11 mouse cellular contexts compared by ENCODE assay signal in the genomic region with DNA sequence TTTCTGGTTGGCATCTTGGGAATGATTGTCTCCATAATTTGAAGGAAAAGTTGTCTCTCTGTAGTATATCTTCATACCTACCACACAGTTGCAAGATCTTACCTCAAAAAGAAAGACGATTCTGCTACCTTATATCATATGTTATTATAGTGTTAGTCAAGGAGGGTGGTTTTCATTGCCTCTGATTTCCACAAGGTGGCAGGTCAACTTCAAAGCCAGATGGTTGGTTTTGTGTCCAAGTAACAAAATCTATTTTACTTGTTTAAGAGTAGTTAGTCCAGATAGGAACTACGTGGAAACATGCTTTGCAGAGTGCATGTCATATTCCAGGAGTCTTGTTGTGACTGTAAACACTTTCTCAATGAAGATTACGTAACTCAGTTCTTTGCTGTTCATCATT.
A peak's percentile ranks its signal among the peaks of the same experiment; 100 is the strongest.
DNase-seq lines count a peak whose midpoint lies in the region; ATAC-seq and TF ChIP-seq lines count a peak whose summit lies in the region.
"Had no signal": no experiment of that assay in that cellular context is flagged by ENCODE, and none has a peak within 500 bp of the region (broad histone marks: within the 10 kb centered on the region; RNA-seq: fewer than 3 reads in every experiment).

No protein-coding gene starts in this region.

- WGBS in limb, embryonic 14.5 days: 69% methylated on average over 3 of the region's 3 CpGs
- 92% methylated on average over 3 of the region's 3 CpGs for WGBS in limb, embryonic 10.5 days

- no peaks in the 10 kb centered on the region for H3K79me2 ChIP-seq in CH12.LX (replicated peaks; ENCODE audit: control insufficient read depth, extremely low read depth, insufficient read depth, poor library complexity, severe bottlenecking)

- H3K4me2 ChIP-seq in limb, embryonic 14.5 days (replicated peaks; ENCODE audit: low read depth, low read length, severe bottlenecking): no peak overlapping the region
- no peak overlapping the region for H3K4me2 ChIP-seq in CH12.LX (ENCODE audit: insufficient read depth, low read depth, poor library complexity, severe bottlenecking)
- H3K4me2 ChIP-seq: embryonic facial prominence, embryonic 12.5 days; limb, embryonic 12.5 days had no signal

- in situ Hi-C loops in CH12.LX (cut with MboI; ENCODE audit: low pct_ligation_motif_present, low pct_unique_long_range_greater_than_20kb, low sequenced_read_pairs): loop anchor here (10.0 kb wide), 1 partner anchor 200 kb away; no protein-coding TSS in a partner anchor

- no peak for ATAC-seq in limb, embryonic 14.5 days (ENCODE audit: low FRiP score, low read depth)
- peak; percentile 47 for ATAC-seq in inflammation-experienced regulatory T-cells, adult 6 months

- no peak overlapping the region for H3K4me3 ChIP-seq in gastrocnemius, adult 2 months
- H3K4me3 ChIP-seq in limb, embryonic 14.5 days (replicated peaks; ENCODE audit: low read length): no peak overlapping the region
- no peak overlapping the region for H3K4me3 ChIP-seq in limb, embryonic 10.5 days
- no peak overlapping the region for H3K4me3 ChIP-seq in CH12.LX (replicated peaks in 1 of 3; ENCODE audit: low read depth in 2 of 3, low read length in 2 of 3, poor library complexity in 1 of 3)
- H3K4me3 ChIP-seq: embryonic facial prominence, embryonic 12.5 days; limb, embryonic 12.5 days had no signal

- no peaks in the 10 kb centered on the region for H3K36me3 ChIP-seq in limb, embryonic 14.5 days (ENCODE audit: control insufficient read depth, insufficient read depth, low read length)
- H3K36me3 ChIP-seq in limb, embryonic 10.5 days: no peaks in the 10 kb centered on the region
- H3K36me3 ChIP-seq in CH12.LX (replicated peaks in 1 of 2; ENCODE audit: control insufficient read depth in 1 of 2, insufficient read depth in 1 of 2, low read length in 1 of 2): no peaks in the 10 kb centered on the region
- H3K36me3 ChIP-seq: embryonic facial prominence, embryonic 12.5 days; limb, embryonic 12.5 days had no signal

- no peak for TF ChIP-seq POLR2A in limb, embryonic 14.5 days (IDR thresholded peaks at IDR 0.05; ENCODE audit: borderline replicate concordance, extremely low read depth, insufficient read depth, insufficient read length)
- TF ChIP-seq POLR2A in CH12.LX (IDR thresholded peaks at IDR 0.05; ENCODE audit: low read depth, low read length): no peak

- DNase-seq in gastrocnemius, adult 2 months: no peak
- DNase-seq in gastrocnemius, postnatal 4 days (ENCODE audit: low spot score in 2 of 2): no peak
- peak; percentile 25 for DNase-seq in limb, embryonic 14.5 days (ENCODE audit: low spot score)
- no peak for DNase-seq in limb, embryonic 10.5 days (ENCODE audit: low spot score)
- peak; percentile 22 for DNase-seq in CH12.LX (ENCODE audit: extremely low read depth)
- no peak for DNase-seq in ovary, postnatal 14 days (ENCODE audit: low spot score)
- no peak for DNase-seq in left cerebral cortex, postnatal 36 days (ENCODE audit: low spot score in 2 of 2)
- DNase-seq: retina, postnatal 1 day had no signal

- TF ChIP-seq EP300 in CH12.LX (IDR thresholded peaks at IDR 0.05; ENCODE audit: low read length): no peak

- dilution Hi-C loops in CH12.LX (cut with MboI; ENCODE audit: extremely low pct_ligation_motif_present, extremely low pct_unique_long_range_greater_than_20kb, low sequenced_read_pairs): no loop called here

- no peaks in the 10 kb centered on the region for H3K9me3 ChIP-seq in limb, embryonic 14.5 days (ENCODE audit: control insufficient read depth, low read length)
- H3K9me3 ChIP-seq in limb, embryonic 10.5 days (replicated peaks): no peaks in the 10 kb centered on the region
- no peaks in the 10 kb centered on the region for H3K9me3 ChIP-seq in CH12.LX (replicated peaks; ENCODE audit: low read length)
- H3K9me3 ChIP-seq: embryonic facial prominence, embryonic 12.5 days; limb, embryonic 12.5 days had no signal

- H3K27me3 ChIP-seq in limb, embryonic 14.5 days (ENCODE audit: control insufficient read depth, insufficient read depth, low read length): no peaks in the 10 kb centered on the region
- H3K27me3 ChIP-seq in limb, embryonic 10.5 days (ENCODE audit: low read depth, poor library complexity, severe bottlenecking): no peaks in the 10 kb centered on the region
- H3K27me3 ChIP-seq in CH12.LX (replicated peaks): no peaks in the 10 kb centered on the region
- H3K27me3 ChIP-seq: embryonic facial prominence, embryonic 12.5 days; limb, embryonic 12.5 days had no signal

- TF ChIP-seq CTCF in gastrocnemius, adult 2 months (IDR thresholded peaks at IDR 0.05): peak; percentile 61
- TF ChIP-seq CTCF in CH12.LX (conservative IDR thresholded peaks at IDR 0.05 in 1 of 2, IDR thresholded peaks at IDR 0.05 in 1 of 2; ENCODE audit: low read depth in 2 of 2, low read length in 2 of 2): peak in 1 of 2 experiments; percentile 76; a peak in 2 of 4 replicates

- peak; percentile 80 for TF ChIP-seq RAD21 in CH12.LX (IDR thresholded peaks at IDR 0.05; ENCODE audit: low read depth, low read length)

- H3K9ac ChIP-seq in limb, embryonic 14.5 days (ENCODE audit: low read depth, low read length, severe bottlenecking): no peak overlapping the region
- no peak overlapping the region for H3K9ac ChIP-seq in CH12.LX (ENCODE audit: insufficient read depth, low read depth)
- H3K9ac ChIP-seq: embryonic facial prominence, embryonic 12.5 days; limb, embryonic 12.5 days had no signal

- no peaks in the 10 kb centered on the region for H3K4me1 ChIP-seq in limb, embryonic 14.5 days (ENCODE audit: control insufficient read depth, insufficient read depth, low read length)
- no peaks in the 10 kb centered on the region for H3K4me1 ChIP-seq in limb, embryonic 10.5 days
- H3K4me1 ChIP-seq in CH12.LX (ENCODE audit: control insufficient read depth in 1 of 2, insufficient read depth in 2 of 2): peaks cover 11 to 23% of the 10 kb centered on the region in 2 experiments; a peak in 3 of 4 replicates
- H3K4me1 ChIP-seq: embryonic facial prominence, embryonic 12.5 days; limb, embryonic 12.5 days had no signal

- no peak overlapping the region for H3K27ac ChIP-seq in gastrocnemius, adult 2 months
- no peak overlapping the region for H3K27ac ChIP-seq in limb, embryonic 14.5 days (replicated peaks; ENCODE audit: low read depth, low read length)
- H3K27ac ChIP-seq in limb, embryonic 10.5 days: no peak overlapping the region
- H3K27ac ChIP-seq in CH12.LX (ENCODE audit: insufficient read depth, low read depth): no peak overlapping the region
- H3K27ac ChIP-seq: embryonic facial prominence, embryonic 12.5 days; limb, embryonic 12.5 days had no signal

- intact Hi-C loops in gastrocnemius, adult 2 months (cut with DNase I): loop anchor here (1.0 kb wide), 1 partner anchor 201 kb away; no protein-coding TSS in a partner anchor
- intact Hi-C loops in left cerebral cortex, postnatal 36 days (cut with DNase I): loop anchor here (2.0 kb wide), 1 partner anchor 200 kb away; no protein-coding TSS in a partner anchor

TF ChIP-seq in CH12.LX, 34 proteins besides CTCF, POLR2A, EP300 and RAD21:
- TF ChIP-seq TCF12 (IDR thresholded peaks at IDR 0.05; ENCODE audit: low read depth, low read length) (no peak), IRF4 (IDR thresholded peaks at IDR 0.05; ENCODE audit: low read depth, low read length) (0 out of 2 replicates have a peak, but pooled peaks have one; percentile 7), ZC3H11A (IDR thresholded peaks at IDR 0.05; ENCODE audit: low read depth, low read length) (peak; percentile 53; the same call in 1 of the 2 replicates), SMC3 (IDR thresholded peaks at IDR 0.05; ENCODE audit: low read depth, low read length) (peak; percentile 83), ZKSCAN1 (IDR thresholded peaks at IDR 0.05; ENCODE audit: borderline replicate concordance, low read depth, low read length) (no peak)

Comparison
In these comparisons a context has a peak if more than half of its experiments do, and no peak if none do; other contexts are left out.
1. DNase-seq: peak in limb, embryonic 14.5 days (single experiment) and CH12.LX (single experiment); none in gastrocnemius, adult 2 months (single experiment), gastrocnemius, postnatal 4 days (0 of 2), limb, embryonic 10.5 days (single experiment), ovary, postnatal 14 days (single experiment) and left cerebral cortex, postnatal 36 days (0 of 2).